Mouse (Mus musculus): ENCODE data around the gene Cdc42ep1.

- no peak for TF ChIP-seq TAL1 (IDR thresholded peaks at IDR 0.05; ENCODE audit: low read length)
- TF ChIP-seq GATA1 (IDR thresholded peaks at IDR 0.05; ENCODE audit: low read length): no peak
Measured at GRCm38 (mm10) chr15:78796196-78797059, 46.0 kb upstream of the Cdc42ep1 start.
